Mouse (Mus musculus): ENCODE data around the gene Atp6v0c.
"Not testable (repeated sequence)": the region's sequence is repeated elsewhere in the genome, so short reads cannot be mapped to it uniquely, and the experiment has no call there.

Atp6v0c gene

GRCm38 (mm10) chr17:24155742-24156141 is 13.8 kb downstream of the Atp6v0c start:
- no peak for DNase-seq

GRCm38 (mm10) chr17:24154463-24154862 is 15.0 kb downstream of the Atp6v0c start:
- peak; percentile 92 for DNase-seq

GRCm38 (mm10) chr17:24151890-24152563 is 17.5 kb downstream of the Atp6v0c start:
- DNase-seq, result peak; percentile 88

GRCm38 (mm10) chr17:24151382-24151781 is 18.1 kb downstream of the Atp6v0c start:
- DNase-seq, result no peak

GRCm38 (mm10) chr17:24150824-24151223 is 18.7 kb downstream of the Atp6v0c start, which contains the start of gene Pdpk1:
Pdpk1 (minus strand) TSS chr17:24150924.
- no peak for DNase-seq

GRCm38 (mm10) chr17:24149421-24149820 is 20.1 kb downstream of the Atp6v0c start:
- DNase-seq, result no peak

GRCm38 (mm10) chr17:24142897-24143296 is 26.6 kb downstream of the Atp6v0c start:
- no peak for DNase-seq

- DNase-seq, result peak; percentile 97
Measured at GRCm38 (mm10) chr17:24141425-24141920, 28.0 kb downstream of the Atp6v0c start.

GRCm38 (mm10) chr17:24140845-24141424 is 28.6 kb downstream of the Atp6v0c start:
- peak; percentile 63 for DNase-seq

GRCm38 (mm10) chr17:24139968-24140367 is 29.5 kb downstream of the Atp6v0c start:
- no peak for DNase-seq

- DNase-seq, result no peak
Measured at GRCm38 (mm10) chr17:24139256-24139655, 30.2 kb downstream of the Atp6v0c start.

GRCm38 (mm10) chr17:24137226-24137880 is 32.1 kb downstream of the Atp6v0c start:
- DNase-seq, result no peak

GRCm38 (mm10) chr17:24134062-24134461 is 35.4 kb downstream of the Atp6v0c start:
- DNase-seq, result no peak

GRCm38 (mm10) chr17:24132919-24133318 is 36.6 kb downstream of the Atp6v0c start:
- not testable (repeated sequence) for DNase-seq

GRCm38 (mm10) chr17:24131570-24131969 is 37.9 kb downstream of the Atp6v0c start:
- DNase-seq, result no peak

- not testable (repeated sequence) for DNase-seq
Measured at GRCm38 (mm10) chr17:24129246-24129645, 40.3 kb downstream of the Atp6v0c start.

GRCm38 (mm10) chr17:24127592-24127991 is 41.9 kb downstream of the Atp6v0c start:
- DNase-seq, result no peak

GRCm38 (mm10) chr17:24126801-24127200 is 42.7 kb downstream of the Atp6v0c start:
- DNase-seq, result no peak

GRCm38 (mm10) chr17:24119446-24119845 is 50.1 kb downstream of the Atp6v0c start:
- DNase-seq, result no peak

Data from kidney, adult 11 months (tissue).